Mouse (Mus musculus): ENCODE measurements around the gene Ccdc81. TPM values are rescaled to one million over a fixed set of nuclear protein-coding genes. Genes with fewer than 3 reads are reported as not detected.

Ccdc81 gene
- under 1 TPM; 0.46 to 0.79 (median 0.60) TPM for total RNA-seq (2022)

- DNase-seq (ENCODE audit: low spot score in 2 of 2): no peak
These were observed at the start of gene Ccdc81 for GRCm38 (mm10) chr7:89903442-89904343. Gene Ccdc81 (minus strand): TSS chr7:89903629.

GRCm38 (mm10) chr7:89949403-89949802, 46.0 kb upstream of the Ccdc81 start:
- DNase-seq (ENCODE audit: low spot score in 2 of 2): no peak

GRCm38 (mm10) chr7:89948026-89948425, 44.6 kb upstream of the Ccdc81 start:
- no peak for DNase-seq (ENCODE audit: low spot score in 2 of 2)

GRCm38 (mm10) chr7:89940571-89941463, 37.4 kb upstream of the Ccdc81 start, which contains the start of gene Hikeshi:
Gene Hikeshi (minus strand): TSS chr7:89941204.
- peak; percentile 81 to 96 for DNase-seq (ENCODE audit: low spot score in 2 of 2)

- DNase-seq (ENCODE audit: low spot score in 2 of 2): no peak
These were observed 36.3 kb upstream of the Ccdc81 start for GRCm38 (mm10) chr7:89939497-89940353.

GRCm38 (mm10) chr7:89923441-89924180, 20.2 kb upstream of the Ccdc81 start:
- peak in 1 of 2 experiments; percentile 69 for DNase-seq (ENCODE audit: low spot score in 2 of 2)

- DNase-seq (ENCODE audit: low spot score in 2 of 2): no peak
These were observed 14.3 kb upstream of the Ccdc81 start for GRCm38 (mm10) chr7:89917776-89918175.

GRCm38 (mm10) chr7:89916711-89917110, 13.3 kb upstream of the Ccdc81 start:
- no peak for DNase-seq (ENCODE audit: low spot score in 2 of 2)

- DNase-seq (ENCODE audit: low spot score in 2 of 2): no peak
These were observed 10.2 kb upstream of the Ccdc81 start for GRCm38 (mm10) chr7:89913432-89914158.

- no peak for DNase-seq (ENCODE audit: low spot score in 2 of 2)
These were observed 8.9 kb upstream of the Ccdc81 start for GRCm38 (mm10) chr7:89912356-89912755.

GRCm38 (mm10) chr7:89909711-89910110, 6.3 kb upstream of the Ccdc81 start:
- no peak for DNase-seq (ENCODE audit: low spot score in 2 of 2)

GRCm38 (mm10) chr7:89908899-89909621, 5.6 kb upstream of the Ccdc81 start:
- no peak for DNase-seq (ENCODE audit: low spot score in 2 of 2)

- DNase-seq (ENCODE audit: low spot score in 2 of 2): no peak
These were observed 5.0 kb upstream of the Ccdc81 start for GRCm38 (mm10) chr7:89908421-89908820.

GRCm38 (mm10) chr7:89907950-89908349, 4.5 kb upstream of the Ccdc81 start:
- peak; percentile 22 to 40 for DNase-seq (ENCODE audit: low spot score in 2 of 2)

- DNase-seq (ENCODE audit: low spot score in 2 of 2): no peak
These were observed 422 bp downstream of the Ccdc81 start for GRCm38 (mm10) chr7:89903007-89903406.

GRCm38 (mm10) chr7:89891856-89892255, 11.6 kb downstream of the Ccdc81 start:
- no peak for DNase-seq (ENCODE audit: low spot score in 2 of 2)

- no peak for DNase-seq (ENCODE audit: low spot score in 2 of 2)
These were observed 12.0 kb downstream of the Ccdc81 start for GRCm38 (mm10) chr7:89891412-89891811.

GRCm38 (mm10) chr7:89884551-89884950, 18.9 kb downstream of the Ccdc81 start:
- DNase-seq (ENCODE audit: low spot score in 2 of 2): no peak

GRCm38 (mm10) chr7:89879686-89880085, 23.7 kb downstream of the Ccdc81 start:
- DNase-seq (ENCODE audit: low spot score in 2 of 2): no peak
